Mouse (Mus musculus) forebrain, embryonic 14.5 days (tissue): Measurements from ENCODE around the gene Lce3d. TPM values are rescaled to one million over a fixed set of nuclear protein-coding genes. Genes with fewer than 3 reads are reported as not detected.
A peak's percentile ranks its signal among the peaks of the same experiment; 100 is the strongest.

Experiments used
- ATAC-seq: fragments of 200-750 bp; cut with Nextera tagmentation; 2 replicates; pipeline ENCODE4 v1.8.0; 2017; ENCODE audit warnings: mild to moderate bottlenecking, moderate library complexity
- DNase-seq: peaks from one replicate; pipeline ENCODE4 v3.0.0-alpha.2; 2015; ENCODE audit warnings: low spot score
- H3K27ac ChIP-seq: fragments of 300-500 bp; sonication (generic); 2 replicates; pipeline ENCODE4 v1.5.1; 2014; ENCODE audit warnings: low read depth, mild to moderate bottlenecking, control low read depth, low read length, moderate library complexity
- H3K27me3 ChIP-seq: fragments of 300-500 bp; sonication (generic); replicated peaks from 2 replicates; pipeline ENCODE4 v1.6.1; 2014; ENCODE audit warnings: low read length, control low read depth, mixed read lengths; ENCODE audit not compliant: control insufficient read depth, insufficient read depth
- H3K36me3 ChIP-seq: fragments of 300-500 bp; sonication (generic); 2 replicates; pipeline ENCODE4 v1.6.1; 2014; ENCODE audit warnings: low read length, control low read depth; ENCODE audit not compliant: control insufficient read depth, insufficient read depth
- H3K4me1 ChIP-seq: fragments of 300-500 bp; sonication (generic); 2 replicates; pipeline ENCODE4 v1.6.1; 2014; ENCODE audit warnings: antibody characterized with exemption, low read length, control low read depth; ENCODE audit not compliant: control insufficient read depth, insufficient read depth
- H3K4me2 ChIP-seq: fragments of 300-500 bp; sonication (generic); 2 replicates; pipeline ENCODE4 v1.6.1; 2014; ENCODE audit warnings: mild to moderate bottlenecking, control low read depth, low read length
- H3K4me3 ChIP-seq: fragments of 300-500 bp; sonication (generic); 2 replicates; pipeline ENCODE4 v1.5.1; 2014; ENCODE audit warnings: low read depth, low read length, control low read depth
- H3K9ac ChIP-seq: fragments of 300-500 bp; sonication (generic); 2 replicates; pipeline ENCODE4 v1.6.1; 2014; ENCODE audit warnings: mild to moderate bottlenecking, low read length, control low read depth, moderate library complexity
- H3K9me3 ChIP-seq: fragments of 300-500 bp; sonication (generic); replicated peaks from 2 replicates; pipeline ENCODE4 v1.6.1; 2016; ENCODE audit warnings: low read length, control low read depth, mixed read lengths; ENCODE audit not compliant: control insufficient read depth
- WGBS: fragments of 180-500 bp; shearing (Covaris S2); extraction: QIAGEN DNeasy Blood & Tissue Kit; methylation state at CpG from one replicate; pipeline ENCODE4 v1.1.7; 2014; 5-methylcytosine and 5-hydroxymethylcytosine counted together
- polyA plus RNA-seq: library from polyadenylated mRNA; unstranded; fragments of >200 nt; fragmentation: Nextera tagmentation; extraction: Ambion mirVana; gene quantifications from 2 replicates; pipeline ENCODE4 v1.2.1, GENCODE M21; 2014

Lce3d gene
- polyA plus RNA-seq, 1 experiment from 2014 or later, result not detected

DNA sequence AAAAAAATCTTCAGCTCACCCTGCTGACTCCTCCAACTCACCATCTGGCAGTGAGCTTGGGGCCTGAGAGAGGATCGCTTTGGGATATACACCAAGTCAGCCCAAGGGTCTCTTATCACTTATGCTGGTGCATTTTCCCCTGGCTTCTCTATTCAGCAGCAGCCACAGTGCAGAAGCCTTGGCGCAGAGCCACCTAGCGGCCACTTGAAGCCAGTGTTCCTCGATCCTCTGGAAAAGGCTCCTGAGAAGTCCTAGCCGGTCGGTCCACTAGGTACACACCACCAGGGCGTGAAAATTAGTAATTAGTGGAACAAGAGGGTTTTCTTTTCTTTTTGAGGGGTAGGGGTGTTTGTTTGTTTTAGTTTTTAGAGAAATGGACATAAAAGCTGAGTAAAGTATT lies 41.5 kb downstream of the Lce3d start:
- Histone ChIP-seq H3K36me3 (no peaks in the 10 kb centered on the region), H3K9me3 (no peaks in the 10 kb centered on the region), H3K4me3 (no peak overlapping the region), H3K4me1 (no peaks in the 10 kb centered on the region), H3K27ac (no peak overlapping the region), H3K27me3 (no peaks in the 10 kb centered on the region), H3K9ac (no peak overlapping the region), H3K4me2 (no peak overlapping the region)
- ATAC-seq, result peak; percentile 89
- WGBS, result 4% methylated on average over 7 of the region's 7 CpGs
- peak; percentile 89 for DNase-seq

DNA sequence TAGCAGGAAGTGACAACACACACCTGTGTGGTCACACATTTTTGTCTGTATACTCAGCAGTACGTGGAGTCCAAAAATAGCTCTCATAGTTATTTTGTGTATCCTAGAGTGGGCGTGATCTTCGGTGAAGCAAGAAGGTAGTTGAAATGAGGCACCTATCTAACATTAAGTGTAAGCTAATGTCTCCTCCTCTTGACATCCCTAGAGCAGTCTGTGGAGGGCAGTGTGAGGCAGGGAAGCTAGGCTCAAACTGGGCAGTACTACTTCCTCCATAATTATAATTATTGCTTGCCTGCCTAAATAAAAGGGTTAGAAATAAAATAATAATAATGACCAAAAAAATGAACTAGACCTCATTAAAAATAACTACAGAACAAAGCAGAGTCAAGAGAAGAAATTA lies 43.4 kb downstream of the Lce3d start:
- H3K4me2 ChIP-seq, result no peak overlapping the region
- H3K36me3 ChIP-seq, result no peaks in the 10 kb centered on the region
- H3K9me3 ChIP-seq, result no peaks in the 10 kb centered on the region
- H3K9ac ChIP-seq, result no peak overlapping the region
- no peaks in the 10 kb centered on the region for H3K4me1 ChIP-seq
- DNase-seq, result no peak
- H3K4me3 ChIP-seq, result no peak overlapping the region
- 89% methylated on average over 3 of the region's 3 CpGs for WGBS
- no peak overlapping the region for H3K27ac ChIP-seq
- no peaks in the 10 kb centered on the region for H3K27me3 ChIP-seq
- ATAC-seq, result no peak

DNA sequence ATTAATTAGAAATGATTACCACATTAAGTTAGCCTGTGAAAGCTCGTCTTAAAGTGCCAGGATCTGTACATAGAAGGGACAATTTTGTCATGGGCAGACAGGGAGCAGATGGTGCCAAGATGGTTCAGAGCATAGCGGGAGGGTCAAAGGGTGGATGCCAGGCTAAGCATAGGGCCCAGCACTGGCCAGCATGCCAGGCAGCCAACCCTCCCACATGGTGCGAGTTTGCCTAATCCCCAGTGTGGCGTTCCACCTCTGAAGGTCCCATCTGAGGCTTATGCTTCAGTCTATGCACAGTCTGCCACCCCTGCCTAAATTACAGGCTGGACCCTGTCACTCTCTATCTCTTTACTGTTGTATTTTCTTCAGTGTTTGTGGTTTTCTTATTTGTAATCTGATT lies 45.7 kb downstream of the Lce3d start:
- Histone ChIP-seq H3K4me2 (no peak overlapping the region), H3K36me3 (no peaks in the 10 kb centered on the region), H3K9ac (no peak overlapping the region), H3K9me3 (no peaks in the 10 kb centered on the region), H3K27me3 (no peaks in the 10 kb centered on the region), H3K4me1 (no peaks in the 10 kb centered on the region), H3K4me3 (no peak overlapping the region), H3K27ac (no peak overlapping the region)
- peak; percentile 22 for DNase-seq
- ATAC-seq, result peak; percentile 55
- WGBS, result 38% methylated on average over 4 of the region's 4 CpGs

Other genes starting within 250 kb of the Lce3d start
- not detected in 2 replicates for gene Lce1e, start 248.3 kb upstream of the Lce3d start, polyA plus RNA-seq
- gene Lce1f, start 237.0 kb upstream of the Lce3d start, polyA plus RNA-seq, result not detected in 2 replicates
- gene Gm38119, start 218.3 kb upstream of the Lce3d start, polyA plus RNA-seq, result not detected in 2 replicates
- gene Lce1g, start 205.1 kb upstream of the Lce3d start, polyA plus RNA-seq, result not detected in 2 replicates
- not detected in 2 replicates for gene Lce1h, start 192.3 kb upstream of the Lce3d start, polyA plus RNA-seq
- not detected in 2 replicates for gene Lce1i, start 178.5 kb upstream of the Lce3d start, polyA plus RNA-seq
- not detected in 2 replicates for gene Lce1j, start 166.9 kb upstream of the Lce3d start, polyA plus RNA-seq
- not detected in 2 replicates for gene Lce1k, start 149.5 kb upstream of the Lce3d start, polyA plus RNA-seq
- gene Kprp, start 130.1 kb upstream of the Lce3d start, polyA plus RNA-seq, result not detected in 2 replicates
- not detected in 2 replicates for gene Lce1l, start 106.1 kb upstream of the Lce3d start, polyA plus RNA-seq
- gene 2310050C09Rik, start 87.2 kb upstream of the Lce3d start, polyA plus RNA-seq, result not detected in 2 replicates
- gene Lce3a, start 31.2 kb upstream of the Lce3d start, polyA plus RNA-seq, result not detected in 2 replicates
- gene Lce3b, start 24.4 kb upstream of the Lce3d start, polyA plus RNA-seq, result not detected in 2 replicates
- gene Lce3c, start 12.9 kb upstream of the Lce3d start, polyA plus RNA-seq, result not detected in 2 replicates
- gene Lce3e, start 9.7 kb downstream of the Lce3d start, polyA plus RNA-seq, result not detected in 2 replicates
- gene Lce3f, start 34.8 kb downstream of the Lce3d start, polyA plus RNA-seq, result not detected in 2 replicates
- gene Crct1, start 58.3 kb downstream of the Lce3d start, polyA plus RNA-seq, result 0.25 TPM in 1 of 2 replicates, not detected in the other
- not detected in 2 replicates for gene Lce1m, start 61.7 kb downstream of the Lce3d start, polyA plus RNA-seq
- gene Gm4858, start 111.4 kb downstream of the Lce3d start, polyA plus RNA-seq, result not detected in 2 replicates
- not detected in 2 replicates for gene Crnn, start 187.4 kb downstream of the Lce3d start, polyA plus RNA-seq
- not detected in 2 replicates for gene Flg2, start 239.9 kb downstream of the Lce3d start, polyA plus RNA-seq